Comparison of ENCODE assay signal across 11 mouse cellular contexts in genomic region chr6:140148138-140148537, GRCm38 (mm10).
DNase-seq lines count a peak whose midpoint lies in the region; ATAC-seq and TF ChIP-seq lines count a peak whose summit lies in the region.
"Had no signal": no experiment of that assay in that cellular context is flagged by ENCODE, and none has a peak within 500 bp of the region (broad histone marks: within the 10 kb centered on the region; RNA-seq: fewer than 3 reads in every experiment).

No protein-coding gene starts in this region.

- H3K4me2 ChIP-seq in kidney, embryonic 16.5 days (replicated peaks; ENCODE audit: low read depth, low read length), result no peak overlapping the region
- no peak overlapping the region for H3K4me2 ChIP-seq in forebrain, embryonic 15.5 days (replicated peaks)
- H3K4me2 ChIP-seq: limb, embryonic 13.5 days; lung, embryonic 15.5 days had no signal

- H3K9me3 ChIP-seq in kidney, embryonic 16.5 days (ENCODE audit: low read length), result no peaks in the 10 kb centered on the region
- no peaks in the 10 kb centered on the region for H3K9me3 ChIP-seq in forebrain, embryonic 15.5 days
- H3K9me3 ChIP-seq: limb, embryonic 13.5 days; lung, embryonic 15.5 days had no signal

- H3K27ac ChIP-seq in kidney, embryonic 16.5 days (ENCODE audit: low read length), result peak overlapping the region; percentile 32
- 0 out of 2 replicates have a peak overlapping the region, but pooled peaks have one; percentile 28 for H3K27ac ChIP-seq in forebrain, embryonic 15.5 days (replicated peaks)
- peak overlapping the region; percentile 86 for H3K27ac ChIP-seq in layer of hippocampus, adult 2 months
- H3K27ac ChIP-seq: limb, embryonic 13.5 days; lung, embryonic 15.5 days had no signal

- 30% methylated on average over 3 of the region's 3 CpGs for WGBS in kidney, embryonic 16.5 days
- WGBS in forebrain, embryonic 15.5 days, result 34% methylated on average over 3 of the region's 3 CpGs

- no peaks in the 10 kb centered on the region for H3K36me3 ChIP-seq in kidney, embryonic 16.5 days (ENCODE audit: insufficient read depth, low read length)
- no peaks in the 10 kb centered on the region for H3K36me3 ChIP-seq in forebrain, embryonic 15.5 days
- H3K36me3 ChIP-seq: limb, embryonic 13.5 days; lung, embryonic 15.5 days had no signal

- H3K4me3 ChIP-seq in kidney, embryonic 16.5 days (ENCODE audit: low read length), result no peak overlapping the region
- H3K4me3 ChIP-seq in forebrain, embryonic 15.5 days, result no peak overlapping the region
- no peak overlapping the region for H3K4me3 ChIP-seq in layer of hippocampus, adult 2 months
- H3K4me3 ChIP-seq: limb, embryonic 13.5 days; lung, embryonic 15.5 days had no signal

- 0 out of 2 replicates have a peak, but pooled peaks cover 9% of the 10 kb centered on the region for H3K4me1 ChIP-seq in kidney, embryonic 16.5 days (ENCODE audit: insufficient read depth, low read length)
- H3K4me1 ChIP-seq in forebrain, embryonic 15.5 days, result peaks cover 9% of the 10 kb centered on the region; the same call in 1 of the 2 replicates
- H3K4me1 ChIP-seq: lung, embryonic 15.5 days had no signal

- peak; percentile 57 for ATAC-seq in kidney, embryonic 16.5 days (ENCODE audit: low FRiP score, low TSS enrichment)
- peak; percentile 66; the same call in 1 of the 2 replicates for ATAC-seq in forebrain, embryonic 15.5 days (replicated peaks)

- DNase-seq in kidney, postnatal 14 days, result no peak
- DNase-seq in brain, adult 2 months (ENCODE audit: low read depth, low spot score), result peak; percentile 63
- peak; percentile 55 to 60 for DNase-seq in layer of hippocampus, adult 2 months (ENCODE audit: low spot score in 2 of 2)
- no peak for DNase-seq in frontal cortex, postnatal 10 days (ENCODE audit: low spot score in 2 of 2)
- DNase-seq in adrenal gland, postnatal 25 days, result no peak
- no peak for DNase-seq in thymus, postnatal 0 days (ENCODE audit: low spot score)
- DNase-seq: thymus, postnatal 4 days had no signal

- H3K27me3 ChIP-seq in kidney, embryonic 16.5 days (ENCODE audit: insufficient read depth, low read length), result no peaks in the 10 kb centered on the region
- H3K27me3 ChIP-seq in forebrain, embryonic 15.5 days, result no peaks in the 10 kb centered on the region
- H3K27me3 ChIP-seq: limb, embryonic 13.5 days; lung, embryonic 15.5 days had no signal

- H3K9ac ChIP-seq in kidney, embryonic 16.5 days (replicated peaks; ENCODE audit: low read length), result no peak overlapping the region
- no peak overlapping the region for H3K9ac ChIP-seq in forebrain, embryonic 15.5 days (replicated peaks)
- H3K9ac ChIP-seq: limb, embryonic 13.5 days; lung, embryonic 15.5 days had no signal

- peak; percentile 23; the same call in 1 of the 2 replicates for TF ChIP-seq CTCF in layer of hippocampus, adult 2 months (conservative IDR thresholded peaks at IDR 0.05)

Comparison
In these comparisons a context has a peak if more than half of its experiments do, and no peak if none do; other contexts are left out.
1. H3K27ac ChIP-seq: peak in every context shown above with its lines; median percentile 86 in layer of hippocampus, adult 2 months; 32 in kidney, embryonic 16.5 days; 28 in forebrain, embryonic 15.5 days.
2. DNase-seq: peak in brain, adult 2 months (single experiment) and layer of hippocampus, adult 2 months (2 of 2); none in kidney, postnatal 14 days (single experiment), frontal cortex, postnatal 10 days (0 of 2), adrenal gland, postnatal 25 days (single experiment) and thymus, postnatal 0 days (single experiment).